Mouse (Mus musculus): ENCODE data around the gene Krt7. TPM values are rescaled to one million over a fixed set of nuclear protein-coding genes. Genes with fewer than 3 reads are reported as not detected.

Gene Krt7
- polyA plus RNA-seq (2016; fragmentation: Nextera tagmentation; extraction: Ambion mirVana), result 6.0 and 6.1 TPM in 2 replicates

DNA sequence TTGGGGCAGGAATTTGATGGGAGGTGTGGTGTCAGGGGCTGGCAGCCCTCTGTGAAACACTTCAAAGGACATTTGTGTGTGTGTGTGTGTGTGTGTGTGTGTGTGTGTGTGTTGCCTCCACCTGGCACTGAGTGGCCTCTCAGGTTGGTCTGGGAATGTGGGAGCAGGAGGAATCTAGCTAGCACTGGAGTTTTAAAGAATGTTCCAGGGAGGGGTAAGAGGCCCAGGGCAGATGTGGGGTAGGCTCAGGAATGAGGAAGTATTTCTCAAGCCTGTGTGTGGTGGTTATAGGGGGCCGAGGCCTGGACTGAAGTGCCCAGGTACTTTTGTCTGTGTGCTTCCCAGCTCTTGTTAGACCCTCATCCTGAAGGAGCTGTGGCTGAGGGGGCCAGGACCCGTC is at the start of gene Krt7:
TSS of gene Krt7 (plus strand) at position 269 of the 400 bp plus-strand sequence.
- Histone ChIP-seq H3K27ac (no peak within 1 kb of the TSS), H3K4me1 (0 out of 2 replicates have a peak, but pooled peaks cover 13% of the 10 kb centered on the region), H3K4me2 (no peak within 1 kb of the TSS), H3K9me3 (replicated peaks) (no peaks in the 10 kb centered on the region), H3K36me3 (no peaks in the 10 kb centered on the region), H3K4me3 (no peak within 1 kb of the TSS), H3K9ac (no peak within 1 kb of the TSS), H3K27me3 (replicated peaks) (peaks cover 38% of the 10 kb centered on the region)
- WGBS (ENCODE audit: insufficient replicate concordance), result 17% methylated on average over 2 of the region's 2 CpGs
- ATAC-seq, result no peak

DNA sequence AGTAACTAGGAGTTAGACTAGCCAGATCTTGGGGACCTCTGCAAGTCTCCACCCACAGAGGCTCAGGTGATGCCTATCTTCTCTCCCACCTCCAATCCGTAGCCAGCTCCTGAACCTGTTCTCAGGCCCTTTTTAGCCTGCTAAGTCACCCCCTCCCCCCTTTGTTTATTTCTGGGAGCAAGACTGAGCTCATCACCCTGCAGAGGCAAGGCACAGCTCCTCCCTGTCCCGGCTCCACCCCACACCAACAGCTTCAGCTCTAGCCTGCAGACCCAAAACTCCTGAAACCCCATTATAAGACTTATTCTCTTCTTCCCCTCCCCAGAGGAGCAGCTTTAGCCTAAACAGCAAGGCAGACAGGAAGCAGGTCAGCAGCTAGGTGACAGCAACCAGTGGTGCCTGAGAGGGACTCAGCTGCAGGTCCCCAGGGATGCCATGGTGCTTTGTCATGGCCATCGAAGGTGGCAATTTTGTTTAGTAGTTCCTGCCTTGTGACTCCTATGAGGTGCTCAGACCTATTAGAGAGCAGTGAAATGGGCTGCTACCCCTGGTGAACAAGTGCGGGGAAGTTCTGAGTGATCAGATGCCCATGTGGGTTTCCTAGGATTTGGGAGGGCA is 48.3 kb upstream of the Krt7 start:
- Histone ChIP-seq H3K27ac (no peak overlapping the region), H3K27me3 (replicated peaks) (peaks cover 17% of the 10 kb centered on the region), H3K36me3 (no peaks in the 10 kb centered on the region), H3K9ac (no peak overlapping the region), H3K4me3 (no peak overlapping the region), H3K4me2 (no peak overlapping the region), H3K9me3 (replicated peaks) (no peaks in the 10 kb centered on the region), H3K4me1 (no peaks in the 10 kb centered on the region)
- 42% methylated on average over 4 of the region's 4 CpGs for WGBS (ENCODE audit: insufficient replicate concordance)
- ATAC-seq, result no peak

GRCm38 (mm10) chr15:101363933-101364332 is 46.9 kb upstream of the Krt7 start:
- no peak overlapping the region for H3K27ac ChIP-seq
- H3K9ac ChIP-seq, result no peak overlapping the region
- WGBS (ENCODE audit: insufficient replicate concordance), result 57% methylated on average over 6 of the region's 6 CpGs
- H3K9me3 ChIP-seq (replicated peaks), result no peaks in the 10 kb centered on the region
- H3K4me2 ChIP-seq, result no peak overlapping the region
- H3K4me3 ChIP-seq, result no peak overlapping the region
- no peaks in the 10 kb centered on the region for H3K36me3 ChIP-seq
- peaks cover 17% of the 10 kb centered on the region for H3K27me3 ChIP-seq (replicated peaks)
- ATAC-seq, result no peak
- H3K4me1 ChIP-seq, result no peaks in the 10 kb centered on the region

- 34% methylated on average over 6 of the region's 6 CpGs for WGBS (ENCODE audit: insufficient replicate concordance)
Observed at GRCm38 (mm10) chr15:101364425-101364824, 46.4 kb upstream of the Krt7 start.

GRCm38 (mm10) chr15:101364891-101365671 is 45.8 kb upstream of the Krt7 start:
- Histone ChIP-seq H3K27me3 (replicated peaks) (peaks cover 17% of the 10 kb centered on the region), H3K27ac (no peak overlapping the region)

More at GRCm38 (mm10) chr15:101364425-101364824, 46.4 kb upstream of the Krt7 start:
- Histone ChIP-seq H3K9me3 (replicated peaks) (no peaks in the 10 kb centered on the region), H3K36me3 (no peaks in the 10 kb centered on the region), H3K4me2 (no peak overlapping the region), H3K27me3 (replicated peaks) (peaks cover 17% of the 10 kb centered on the region), H3K4me3 (no peak overlapping the region), H3K27ac (no peak overlapping the region), H3K9ac (no peak overlapping the region), H3K4me1 (no peaks in the 10 kb centered on the region)
- no peak for ATAC-seq

GRCm38 (mm10) chr15:101365721-101366120 is 45.1 kb upstream of the Krt7 start:
- no peaks in the 10 kb centered on the region for H3K4me1 ChIP-seq
- H3K9ac ChIP-seq, result no peak overlapping the region
- no peak for ATAC-seq
- WGBS (ENCODE audit: insufficient replicate concordance), result 59% methylated on average over 4 of the region's 4 CpGs
- H3K36me3 ChIP-seq, result no peaks in the 10 kb centered on the region
- no peaks in the 10 kb centered on the region for H3K9me3 ChIP-seq (replicated peaks)
- no peak overlapping the region for H3K4me3 ChIP-seq
- no peak overlapping the region for H3K27ac ChIP-seq
- H3K4me2 ChIP-seq, result no peak overlapping the region
- peaks cover 17% of the 10 kb centered on the region for H3K27me3 ChIP-seq (replicated peaks)

More at GRCm38 (mm10) chr15:101364891-101365671, 45.8 kb upstream of the Krt7 start:
- Histone ChIP-seq H3K36me3 (no peaks in the 10 kb centered on the region), H3K9me3 (replicated peaks) (no peaks in the 10 kb centered on the region), H3K4me2 (no peak overlapping the region), H3K9ac (no peak overlapping the region), H3K4me1 (no peaks in the 10 kb centered on the region), H3K4me3 (no peak overlapping the region)
- 59% methylated on average over 7 of the region's 7 CpGs for WGBS (ENCODE audit: insufficient replicate concordance)
- no peak for ATAC-seq

DNA sequence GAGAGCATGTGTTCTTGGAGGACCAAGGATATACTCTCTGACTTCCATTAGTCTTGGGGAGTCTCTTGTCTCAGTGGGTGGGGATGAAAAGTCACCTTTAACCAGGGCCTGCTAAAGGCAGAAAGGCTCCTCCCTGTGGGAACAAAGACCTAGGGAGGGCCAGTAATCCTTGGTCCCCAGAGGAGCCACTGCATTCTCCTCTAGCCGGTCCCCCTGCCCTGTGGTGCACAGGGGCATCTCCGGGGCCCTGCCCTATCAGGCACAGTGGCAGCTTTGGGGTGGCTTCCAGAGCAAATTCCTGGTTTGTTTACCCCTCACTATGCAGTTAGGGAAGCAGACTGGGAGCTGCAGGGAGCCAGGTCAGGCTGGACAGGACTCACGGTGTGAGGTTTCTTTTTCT is 44.4 kb upstream of the Krt7 start:
- H3K4me1 ChIP-seq, result no peaks in the 10 kb centered on the region
- no peak overlapping the region for H3K4me3 ChIP-seq
- H3K27ac ChIP-seq, result no peak overlapping the region
- no peaks in the 10 kb centered on the region for H3K9me3 ChIP-seq (replicated peaks)
- 55% methylated on average over 3 of the region's 3 CpGs for WGBS (ENCODE audit: insufficient replicate concordance)
- no peak overlapping the region for H3K4me2 ChIP-seq
- H3K27me3 ChIP-seq (replicated peaks), result peaks cover 17% of the 10 kb centered on the region
- H3K9ac ChIP-seq, result no peak overlapping the region
- H3K36me3 ChIP-seq, result no peaks in the 10 kb centered on the region
- no peak for ATAC-seq

GRCm38 (mm10) chr15:101366926-101367325 is 43.9 kb upstream of the Krt7 start:
- no peak overlapping the region for H3K4me2 ChIP-seq
- no peaks in the 10 kb centered on the region for H3K36me3 ChIP-seq
- H3K9ac ChIP-seq, result no peak overlapping the region
- H3K9me3 ChIP-seq (replicated peaks), result no peaks in the 10 kb centered on the region
- peaks cover 17% of the 10 kb centered on the region for H3K27me3 ChIP-seq (replicated peaks)
- H3K4me1 ChIP-seq, result no peaks in the 10 kb centered on the region
- no peak overlapping the region for H3K4me3 ChIP-seq
- 71% methylated on average over 2 of the region's 2 CpGs for WGBS (ENCODE audit: insufficient replicate concordance)
- no peak for ATAC-seq
- H3K27ac ChIP-seq, result no peak overlapping the region

GRCm38 (mm10) chr15:101367497-101367896 is 43.3 kb upstream of the Krt7 start:
- H3K4me2 ChIP-seq, result no peak overlapping the region
- H3K27me3 ChIP-seq (replicated peaks), result peaks cover 17% of the 10 kb centered on the region
- no peak overlapping the region for H3K27ac ChIP-seq
- no peak for ATAC-seq
- 0 out of 2 replicates have a peak, but pooled peaks cover 5% of the 10 kb centered on the region for H3K4me1 ChIP-seq
- 45% methylated on average over 8 of the region's 8 CpGs for WGBS (ENCODE audit: insufficient replicate concordance)
- H3K36me3 ChIP-seq, result no peaks in the 10 kb centered on the region
- no peak overlapping the region for H3K4me3 ChIP-seq
- no peaks in the 10 kb centered on the region for H3K9me3 ChIP-seq (replicated peaks)
- H3K9ac ChIP-seq, result no peak overlapping the region

DNA sequence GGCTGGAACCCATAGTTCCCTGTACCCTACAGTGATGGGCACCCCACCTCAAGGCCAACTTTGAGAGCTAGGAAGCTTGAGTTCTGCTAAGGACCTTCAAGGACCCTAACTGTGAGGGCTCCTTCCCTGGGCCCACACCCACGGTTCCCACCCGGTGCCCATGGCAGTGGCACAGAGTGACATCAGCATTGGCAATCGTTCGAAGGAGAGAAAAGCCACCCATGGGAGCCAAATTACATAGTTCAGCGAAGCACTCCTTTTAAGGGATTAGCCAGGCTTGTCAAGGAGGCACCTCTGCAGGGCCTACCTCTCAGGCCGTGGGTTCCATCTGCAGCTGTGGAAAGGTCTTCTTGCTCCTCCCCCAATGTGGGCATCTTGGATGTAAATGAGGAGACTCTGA is 42.8 kb upstream of the Krt7 start:
- H3K4me3 ChIP-seq, result no peak overlapping the region
- WGBS (ENCODE audit: insufficient replicate concordance), result 70% methylated on average over 6 of the region's 6 CpGs
- H3K36me3 ChIP-seq, result no peaks in the 10 kb centered on the region
- no peak overlapping the region for H3K27ac ChIP-seq
- H3K9ac ChIP-seq, result no peak overlapping the region
- no peak overlapping the region for H3K4me2 ChIP-seq
- 0 out of 2 replicates have a peak, but pooled peaks cover 6% of the 10 kb centered on the region for H3K4me1 ChIP-seq
- H3K27me3 ChIP-seq (replicated peaks), result peaks cover 15% of the 10 kb centered on the region
- ATAC-seq, result no peak
- H3K9me3 ChIP-seq (replicated peaks), result no peaks in the 10 kb centered on the region

GRCm38 (mm10) chr15:101368502-101369381 is 42.1 kb upstream of the Krt7 start:
- Histone ChIP-seq H3K27ac (no peak overlapping the region), H3K4me2 (no peak overlapping the region), H3K9me3 (replicated peaks) (no peaks in the 10 kb centered on the region), H3K9ac (no peak overlapping the region), H3K36me3 (no peaks in the 10 kb centered on the region), H3K27me3 (replicated peaks) (peaks cover 11% of the 10 kb centered on the region), H3K4me1 (0 out of 2 replicates have a peak, but pooled peaks cover 6% of the 10 kb centered on the region), H3K4me3 (no peak overlapping the region)
- WGBS (ENCODE audit: insufficient replicate concordance), result 54% methylated on average over 11 of the region's 11 CpGs
- ATAC-seq, result no peak

Measured in liver, embryonic 12.5 days (tissue).